Mouse (Mus musculus) G1E (cell line): ENCODE measurements around the gene Itga10.
A peak's percentile ranks its signal among the peaks of the same experiment; 100 is the strongest.

Experiments used
- CTCF ChIP-seq: IDR thresholded peaks from 2 replicates; pipeline ENCODE4 v1.5.1; 2012; ENCODE audit warnings: low read depth, low read length, inconsistent platforms, mixed read lengths
- GATA1 ChIP-seq: IDR thresholded peaks from 2 replicates; pipeline ENCODE4 v1.6.1; 2012; ENCODE audit warnings: borderline replicate concordance, low read length, inconsistent platforms, mixed read lengths

GRCm38 (mm10) chr3:96667316-96667715 lies 21.9 kb downstream of the Itga10 start:
- TF ChIP-seq GATA1 (no peak), CTCF (peak; percentile 7; the same call in 1 of the 2 replicates)
